Mouse (Mus musculus) embryonic facial prominence, embryonic 11.5 days (tissue): ENCODE measurements around the gene Ptges2. TPM values are rescaled to one million over a fixed set of nuclear protein-coding genes. Genes with fewer than 3 reads are reported as not detected.

ENCODE experiments used
- polyA plus RNA-seq: library from polyadenylated mRNA; unstranded; fragments of >200 nt; fragmentation: Nextera tagmentation; extraction: Ambion mirVana; gene quantifications from 2 replicates; pipeline ENCODE4 v1.2.1, GENCODE M21; 2014

The Ptges2 gene
- polyA plus RNA-seq, 1 experiment from 2014 or later: 33.0 TPM

Other genes with a start within 250 kb of the Ptges2 start
- 46.2 and 48.6 TPM in 2 replicates for gene Prrc2b, start 244.8 kb upstream of the Ptges2 start, polyA plus RNA-seq
- gene Pomt1, start 159.3 kb upstream of the Ptges2 start, polyA plus RNA-seq: 15.5 and 16.1 TPM in 2 replicates
- gene Uck1, start 135.7 kb upstream of the Ptges2 start, polyA plus RNA-seq: 57.2 and 64.2 TPM in 2 replicates
- gene Golga2, start 108.5 kb upstream of the Ptges2 start, polyA plus RNA-seq: 14.9 and 15.2 TPM in 2 replicates
- gene Swi5, start 107.8 kb upstream of the Ptges2 start, polyA plus RNA-seq: 392 and 406 TPM in 2 replicates
- gene Ciz1, start 43.6 kb upstream of the Ptges2 start, polyA plus RNA-seq: 41.1 and 46.0 TPM in 2 replicates
- 31.0 and 35.3 TPM in 2 replicates for gene Dnm1, start 42.6 kb upstream of the Ptges2 start, polyA plus RNA-seq
- 41.3 and 41.5 TPM in 2 replicates for gene 1110008P14Rik, start 14.0 kb upstream of the Ptges2 start, polyA plus RNA-seq
- gene Lcn2, start 7.6 kb upstream of the Ptges2 start, polyA plus RNA-seq: 0.95 and 1.2 TPM in 2 replicates
- gene Naif1, start 54.6 kb downstream of the Ptges2 start, polyA plus RNA-seq: 5.0 and 6.0 TPM in 2 replicates
- 20.6 and 21.7 TPM in 2 replicates for gene Slc25a25, start 55.5 kb downstream of the Ptges2 start, polyA plus RNA-seq
- gene Fam102a, start 139.4 kb downstream of the Ptges2 start, polyA plus RNA-seq: 10.2 and 11.7 TPM in 2 replicates
- gene Dpm2, start 175.0 kb downstream of the Ptges2 start, polyA plus RNA-seq: 97.1 and 100 TPM in 2 replicates
- gene Pip5kl1, start 178.9 kb downstream of the Ptges2 start, polyA plus RNA-seq: 2.3 and 3.3 TPM in 2 replicates
- gene 9430097D07Rik, start 179.8 kb downstream of the Ptges2 start, polyA plus RNA-seq: 0.32 and 0.36 TPM in 2 replicates
- 20.3 and 22.8 TPM in 2 replicates for gene St6galnac4, start 191.2 kb downstream of the Ptges2 start, polyA plus RNA-seq
- 6.3 and 6.8 TPM in 2 replicates for gene St6galnac6, start 203.8 kb downstream of the Ptges2 start, polyA plus RNA-seq
- 13.7 and 16.6 TPM in 2 replicates for gene Ak1, start 225.9 kb downstream of the Ptges2 start, polyA plus RNA-seq